Mouse (Mus musculus) hematopoietic multipotent progenitor cell, adult 10-12 weeks (in vitro differentiated cells): Measurements from ENCODE around the gene Ttc39b. TPM values are rescaled to one million over a fixed set of nuclear protein-coding genes. Genes with fewer than 3 reads are reported as not detected.

Source experiments
- polyA plus RNA-seq: library from polyadenylated mRNA; stranded (reverse); fragments of >175 nt; gene quantifications from 2 replicates; pipeline ENCODE4 v1.2.3, GENCODE M21; 2012; ENCODE audit warnings: low replicate concordance

The Ttc39b gene
- polyA plus RNA-seq: 4.3 and 17.7 TPM in 2 replicates

DNA sequence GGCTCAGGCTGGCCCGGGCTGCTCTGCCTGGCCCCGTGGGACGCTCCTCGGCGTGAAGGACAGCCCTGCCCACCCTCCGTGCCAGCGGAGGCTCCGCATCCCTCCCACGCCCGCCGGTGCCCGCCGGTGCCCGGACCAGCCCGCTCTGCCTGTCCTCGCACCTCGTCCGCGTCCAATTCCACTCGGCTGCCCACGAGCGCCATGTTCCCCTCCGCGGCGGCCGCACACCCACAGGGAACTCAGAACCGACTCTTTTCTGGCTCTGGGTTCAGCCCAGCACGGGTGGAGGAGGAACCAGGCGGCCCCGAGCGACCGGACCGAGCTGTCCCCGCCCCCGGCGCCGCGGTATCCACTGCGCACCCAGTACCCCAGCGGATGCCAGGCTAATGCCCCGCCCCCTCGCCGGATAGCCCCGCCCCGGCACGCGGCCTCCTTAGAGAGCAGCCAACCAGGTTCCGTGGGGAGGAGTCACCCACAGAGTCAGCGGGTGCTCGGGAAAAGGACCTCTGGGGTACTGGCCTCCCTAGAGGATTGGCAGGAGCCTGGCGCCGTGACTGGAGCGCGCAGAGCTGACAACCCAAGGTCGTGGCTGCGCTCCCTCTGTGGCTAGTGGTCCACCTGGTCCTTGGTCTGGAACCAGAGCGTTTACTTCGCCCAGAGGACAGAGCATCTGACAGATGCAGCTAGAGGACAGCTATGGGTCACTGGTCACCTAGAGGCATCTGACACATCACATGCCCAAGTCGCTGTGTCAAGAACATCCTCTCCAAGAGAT is at the start of gene Ttc39b:
Ttc39b (minus strand) TSS at position 346 of the 775 bp plus-strand sequence.

Other genes with a start within 250 kb of the Ttc39b start
- 10.9 and 22.4 TPM in 2 replicates for gene Snapc3, start 93.5 kb upstream of the Ttc39b start, polyA plus RNA-seq
- 37.3 and 70.7 TPM in 2 replicates for gene Psip1, start 162.2 kb upstream of the Ttc39b start, polyA plus RNA-seq
- gene Ccdc171, start 201.3 kb upstream of the Ttc39b start, polyA plus RNA-seq: 0.91 and 2.2 TPM in 2 replicates